Mouse (Mus musculus) neural tube, embryonic 14.5 days (tissue): ENCODE data around the gene Ttll10. TPM values are rescaled to one million over a fixed set of nuclear protein-coding genes. Genes with fewer than 3 reads are reported as not detected.

Experiments
- ATAC-seq: fragments of 200-750 bp; cut with Nextera tagmentation; 2 replicates; pipeline ENCODE4 v1.8.0; 2017; ENCODE audit warnings: low read depth, mild to moderate bottlenecking, moderate TSS enrichment, moderate library complexity
- H3K27ac ChIP-seq: fragments of 300-500 bp; sonication (generic); 2 replicates; pipeline ENCODE4 v1.5.1; 2014; ENCODE audit warnings: low read depth, mild to moderate bottlenecking, control low read depth, low read length, moderate library complexity, mixed read lengths
- H3K27me3 ChIP-seq: fragments of 300-500 bp; sonication (generic); 2 replicates; pipeline ENCODE4 v1.6.1; 2014; ENCODE audit warnings: low read length; ENCODE audit not compliant: control insufficient read depth, insufficient read depth
- H3K36me3 ChIP-seq: fragments of 300-500 bp; sonication (generic); 2 replicates; pipeline ENCODE4 v1.6.1; 2014; ENCODE audit warnings: low read length, mixed read lengths; ENCODE audit not compliant: control insufficient read depth, insufficient read depth
- H3K4me1 ChIP-seq: fragments of 300-500 bp; sonication (generic); 2 replicates; pipeline ENCODE4 v1.6.1; 2014; ENCODE audit warnings: low read length; ENCODE audit not compliant: control insufficient read depth, insufficient read depth
- H3K4me2 ChIP-seq: fragments of 300-500 bp; sonication (generic); 2 replicates; pipeline ENCODE4 v1.6.1; 2014; ENCODE audit warnings: mild to moderate bottlenecking, low read depth, low read length, control low read depth
- H3K4me3 ChIP-seq: fragments of 300-500 bp; sonication (generic); 2 replicates; pipeline ENCODE4 v1.5.1; 2014; ENCODE audit warnings: low read depth, low read length, control low read depth, mixed read lengths
- H3K9ac ChIP-seq: fragments of 300-500 bp; sonication (generic); replicated peaks from 2 replicates; pipeline ENCODE4 v1.6.1; 2014; ENCODE audit warnings: low read depth, mild to moderate bottlenecking, control low read depth, low read length, mixed read lengths
- H3K9me3 ChIP-seq: fragments of 300-500 bp; sonication (generic); 2 replicates; pipeline ENCODE4 v1.6.1; 2016; ENCODE audit warnings: low read length; ENCODE audit not compliant: control insufficient read depth
- WGBS: fragments of 180-500 bp; shearing (Covaris S2); extraction: QIAGEN DNeasy Blood & Tissue Kit; methylation state at CpG from one replicate; pipeline ENCODE4 v1.1.7; 2014; 5-methylcytosine and 5-hydroxymethylcytosine counted together
- polyA plus RNA-seq: library from polyadenylated mRNA; unstranded; fragments of >200 nt; fragmentation: Nextera tagmentation; extraction: Ambion mirVana; gene quantifications from 2 replicates; pipeline ENCODE4 v1.2.1, GENCODE M21; 2014

Gene Ttll10
- polyA plus RNA-seq, 1 experiment from 2014 or later: not detected

DNA sequence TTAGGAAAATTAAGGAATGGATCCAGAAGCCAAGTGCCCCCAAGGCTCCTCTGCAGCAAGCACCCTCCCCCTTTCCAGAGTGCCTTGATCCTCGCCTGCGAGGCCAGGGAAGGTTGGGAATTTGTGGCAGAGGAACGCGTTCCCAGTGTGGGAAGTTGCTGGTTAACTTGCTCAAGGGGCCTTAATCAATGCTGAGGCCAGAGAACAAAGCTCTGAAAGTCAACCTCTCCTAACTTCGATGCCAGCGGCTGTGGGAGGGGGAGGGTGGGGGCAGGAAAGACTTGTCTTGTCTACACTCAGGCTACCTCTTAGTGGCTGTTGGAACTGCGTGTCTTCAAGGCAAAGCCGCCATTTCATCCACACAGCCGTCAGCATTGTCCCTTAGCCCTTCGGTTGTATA is 1.5 kb downstream of the Ttll10 start:
- Histone ChIP-seq H3K27me3 (no peaks in the 10 kb centered on the region), H3K27ac (no peak overlapping the region), H3K4me3 (no peak overlapping the region), H3K4me1 (no peaks in the 10 kb centered on the region), H3K9ac (no peak overlapping the region), H3K36me3 (no peaks in the 10 kb centered on the region), H3K4me2 (no peak overlapping the region), H3K9me3 (no peaks in the 10 kb centered on the region)
- 81% methylated on average over 10 of the region's 10 CpGs for WGBS
- no peak for ATAC-seq

DNA sequence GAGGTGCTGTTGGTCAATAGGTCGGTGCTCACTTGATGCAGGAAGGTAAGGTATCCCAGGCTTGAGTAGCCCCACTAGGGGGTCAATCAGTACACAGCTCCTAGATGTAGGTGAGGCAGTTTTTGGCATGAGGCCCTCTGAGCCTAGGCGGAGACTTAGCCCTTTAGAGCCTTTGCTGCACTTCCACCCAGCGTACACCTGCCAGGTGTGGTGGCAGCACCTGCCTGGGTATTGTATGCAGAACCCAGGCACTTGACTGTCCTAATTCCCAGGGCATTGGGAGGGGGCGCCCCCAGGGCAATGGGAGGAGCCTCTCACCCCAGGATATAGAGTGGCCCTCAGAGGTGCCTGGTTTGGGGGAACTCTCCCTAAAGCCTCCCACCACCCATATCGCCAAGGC is 4.0 kb downstream of the Ttll10 start:
- no peak for ATAC-seq
- H3K4me1 ChIP-seq: no peaks in the 10 kb centered on the region
- no peaks in the 10 kb centered on the region for H3K36me3 ChIP-seq
- 89% methylated on average over 5 of the region's 5 CpGs for WGBS
- H3K4me2 ChIP-seq: no peak overlapping the region
- no peaks in the 10 kb centered on the region for H3K9me3 ChIP-seq
- H3K27me3 ChIP-seq: no peaks in the 10 kb centered on the region
- H3K27ac ChIP-seq: no peak overlapping the region
- H3K9ac ChIP-seq: no peak overlapping the region
- no peak overlapping the region for H3K4me3 ChIP-seq

- no peak overlapping the region for H3K9ac ChIP-seq
- 93% methylated on average over 6 of the region's 6 CpGs for WGBS
- H3K4me1 ChIP-seq: no peaks in the 10 kb centered on the region
- no peaks in the 10 kb centered on the region for H3K27me3 ChIP-seq
- H3K36me3 ChIP-seq: no peaks in the 10 kb centered on the region
- H3K9me3 ChIP-seq: no peaks in the 10 kb centered on the region
- no peak overlapping the region for H3K27ac ChIP-seq
- H3K4me2 ChIP-seq: no peak overlapping the region
- no peak overlapping the region for H3K4me3 ChIP-seq
- ATAC-seq: no peak
Measured at GRCm38 (mm10) chr4:156054606-156055005, 4.6 kb downstream of the Ttll10 start.

DNA sequence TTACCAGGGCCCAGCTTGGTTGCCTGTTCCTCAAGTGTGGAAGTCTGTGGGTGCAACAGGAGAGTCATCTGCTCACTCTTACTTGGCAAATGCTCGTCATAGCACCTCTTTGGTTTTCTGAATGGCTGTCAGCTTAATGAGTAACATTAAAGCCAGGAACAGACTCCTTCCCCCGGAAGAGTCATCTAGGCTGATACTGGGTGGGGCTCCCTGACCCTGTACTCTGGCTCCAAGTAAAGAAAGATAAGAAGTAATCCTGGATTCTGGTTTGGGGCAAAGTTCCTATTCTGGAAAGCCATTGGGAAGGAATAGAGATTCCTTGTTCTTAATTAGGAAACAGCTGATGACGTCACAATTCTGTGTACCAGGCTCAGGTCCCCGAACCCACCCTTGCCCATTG is 5.1 kb downstream of the Ttll10 start:
- H3K4me2 ChIP-seq: no peak overlapping the region
- no peak overlapping the region for H3K27ac ChIP-seq
- H3K4me1 ChIP-seq: no peaks in the 10 kb centered on the region
- H3K9ac ChIP-seq: no peak overlapping the region
- H3K9me3 ChIP-seq: no peaks in the 10 kb centered on the region
- H3K36me3 ChIP-seq: no peaks in the 10 kb centered on the region
- H3K4me3 ChIP-seq: no peak overlapping the region
- 83% methylated on average over 4 of the region's 4 CpGs for WGBS
- no peaks in the 10 kb centered on the region for H3K27me3 ChIP-seq
- no peak for ATAC-seq

- no peaks in the 10 kb centered on the region for H3K9me3 ChIP-seq
- no peak overlapping the region for H3K4me2 ChIP-seq
- no peak overlapping the region for H3K27ac ChIP-seq
- WGBS: 87% methylated on average over 4 of the region's 4 CpGs
- no peaks in the 10 kb centered on the region for H3K4me1 ChIP-seq
- H3K36me3 ChIP-seq: no peaks in the 10 kb centered on the region
- no peak overlapping the region for H3K4me3 ChIP-seq
- no peak for ATAC-seq
- no peaks in the 10 kb centered on the region for H3K27me3 ChIP-seq
- no peak overlapping the region for H3K9ac ChIP-seq
Measured at GRCm38 (mm10) chr4:156053113-156053512, 6.1 kb downstream of the Ttll10 start.

- Histone ChIP-seq H3K4me2 (no peak overlapping the region), H3K4me3 (no peak overlapping the region), H3K36me3 (no peaks in the 10 kb centered on the region), H3K27me3 (no peaks in the 10 kb centered on the region), H3K9me3 (no peaks in the 10 kb centered on the region), H3K27ac (no peak overlapping the region), H3K4me1 (no peaks in the 10 kb centered on the region), H3K9ac (no peak overlapping the region)
- ATAC-seq: no peak
- WGBS: 77% methylated on average over 6 of the region's 6 CpGs
Measured at GRCm38 (mm10) chr4:156050391-156050980, 8.7 kb downstream of the Ttll10 start.

DNA sequence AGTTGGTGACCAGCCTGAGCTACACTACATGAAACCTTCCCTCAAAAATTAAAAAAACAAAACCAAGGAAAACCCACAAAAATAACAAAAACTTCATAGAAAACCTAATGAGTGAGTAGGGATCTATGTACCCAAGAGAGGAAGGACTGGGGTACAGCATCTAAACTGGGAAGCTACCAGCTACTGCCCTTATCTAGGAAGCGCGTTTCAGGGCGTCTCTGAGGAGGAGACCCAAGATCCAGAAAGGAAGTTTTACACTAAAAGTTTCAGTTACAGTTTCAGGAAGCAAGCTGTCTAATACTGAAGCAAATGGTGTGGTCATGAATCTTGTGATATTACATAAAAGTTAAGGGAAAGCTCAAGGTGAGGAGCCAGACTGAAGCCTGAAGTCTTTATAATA is 9.4 kb downstream of the Ttll10 start:
- Histone ChIP-seq H3K4me2 (no peak overlapping the region), H3K27ac (no peak overlapping the region), H3K27me3 (no peaks in the 10 kb centered on the region), H3K36me3 (no peaks in the 10 kb centered on the region), H3K9me3 (no peaks in the 10 kb centered on the region), H3K9ac (no peak overlapping the region), H3K4me1 (no peaks in the 10 kb centered on the region), H3K4me3 (no peak overlapping the region)
- WGBS: 81% methylated on average over 3 of the region's 3 CpGs
- ATAC-seq: no peak

DNA sequence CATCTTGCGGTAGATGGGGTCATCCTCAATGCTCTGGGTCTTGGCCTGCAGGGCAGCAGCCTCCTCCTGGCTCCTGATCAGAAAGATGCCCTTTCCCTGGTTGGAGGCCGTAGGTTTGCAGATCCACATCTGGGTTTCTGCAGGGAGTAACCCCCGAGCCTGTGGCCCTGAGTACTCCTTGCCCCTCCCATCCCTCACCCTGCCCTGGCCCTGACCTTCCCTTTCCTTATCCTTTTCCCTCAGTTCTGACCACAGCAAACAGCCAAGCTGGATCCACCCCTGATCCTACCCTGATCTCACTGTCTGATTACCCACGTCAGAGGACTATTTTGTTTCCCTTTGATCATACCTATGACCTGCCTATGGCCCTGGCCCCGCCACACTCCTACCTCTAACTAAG is 14.5 kb downstream of the Ttll10 start:
- Histone ChIP-seq H3K4me2 (no peak overlapping the region), H3K4me3 (no peak overlapping the region), H3K4me1 (no peaks in the 10 kb centered on the region), H3K9me3 (no peaks in the 10 kb centered on the region), H3K36me3 (no peaks in the 10 kb centered on the region), H3K27ac (no peak overlapping the region), H3K27me3 (no peaks in the 10 kb centered on the region), H3K9ac (no peak overlapping the region)
- no peak for ATAC-seq
- 67% methylated on average over 5 of the region's 5 CpGs for WGBS

DNA sequence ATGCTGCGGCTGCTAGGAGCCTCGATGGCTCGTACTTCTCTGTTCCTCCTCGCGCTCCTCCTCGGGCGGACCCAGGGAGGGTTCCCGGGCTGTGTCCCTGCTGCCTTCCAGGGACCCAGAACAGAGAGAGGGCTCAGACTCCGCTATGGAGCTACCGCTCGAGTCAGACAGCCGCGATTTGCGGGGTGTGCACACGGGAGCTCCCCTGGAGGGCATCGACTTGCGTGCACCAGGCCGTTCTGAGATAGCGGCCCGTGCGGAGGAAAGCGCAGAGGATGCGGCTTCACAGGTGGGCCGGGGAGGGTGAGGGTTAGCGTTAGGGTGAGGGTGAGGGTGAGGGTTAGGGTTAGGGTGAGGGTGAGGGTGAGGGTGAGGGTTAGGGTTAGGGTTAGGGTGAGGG is 24.3 kb downstream of the Ttll10 start:
- WGBS: 3% methylated on average over 25 of the region's 25 CpGs
- no peak for ATAC-seq
- H3K27me3 ChIP-seq: peaks cover 16% of the 10 kb centered on the region
- peak overlapping the region; percentile 40 for H3K4me2 ChIP-seq
- H3K9ac ChIP-seq: no peak overlapping the region
- H3K4me3 ChIP-seq: peak overlapping the region; percentile 17; the same call in 1 of the 2 replicates
- no peaks in the 10 kb centered on the region for H3K36me3 ChIP-seq
- no peaks in the 10 kb centered on the region for H3K9me3 ChIP-seq
- peaks cover 16% of the 10 kb centered on the region for H3K4me1 ChIP-seq
- no peak overlapping the region for H3K27ac ChIP-seq
